Mouse (Mus musculus): ENCODE data around the gene P2rx7.

DNA sequence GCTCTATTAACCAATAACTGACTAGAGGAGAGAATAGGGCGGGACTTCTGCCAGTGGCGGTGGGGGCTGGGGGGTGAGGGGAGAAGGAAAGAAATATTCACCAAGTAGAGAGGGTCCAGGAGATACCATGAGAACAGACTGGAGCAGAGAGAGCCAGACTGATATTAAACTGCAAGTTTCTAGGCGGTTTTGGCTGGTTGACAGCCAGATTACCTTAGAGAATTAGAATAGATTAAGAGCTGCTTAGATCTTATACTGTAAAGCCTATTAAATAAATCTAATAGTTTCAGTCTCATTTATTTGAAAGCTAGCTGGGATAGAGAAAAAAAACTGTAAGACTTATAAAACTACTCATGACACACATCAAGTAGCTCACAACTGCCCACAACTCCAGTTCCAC, 61.5 kb downstream of the P2rx7 start:
- TF ChIP-seq CTCF (IDR thresholded peaks at IDR 0.05; ENCODE audit: low read depth) (no peak), EP300 (IDR thresholded peaks at IDR 0.05; ENCODE audit: low read depth) (no peak)
